Mouse (Mus musculus) kidney, postnatal 4 days (tissue): Measurements from ENCODE around the gene Magi1.
A peak's percentile ranks its signal among the peaks of the same experiment; 100 is the strongest.

Experiments used
- DNase-seq, 2 experiments: peaks; one replicate each; pipeline ENCODE4 v3.0.0; 2021; ENCODE audit warnings: mixed read lengths in 2 of 2

Magi1 gene

GRCm38 (mm10) chr6:94199696-94200095 lies 84.0 kb downstream of the Magi1 start:
- DNase-seq, result no peak

DNA sequence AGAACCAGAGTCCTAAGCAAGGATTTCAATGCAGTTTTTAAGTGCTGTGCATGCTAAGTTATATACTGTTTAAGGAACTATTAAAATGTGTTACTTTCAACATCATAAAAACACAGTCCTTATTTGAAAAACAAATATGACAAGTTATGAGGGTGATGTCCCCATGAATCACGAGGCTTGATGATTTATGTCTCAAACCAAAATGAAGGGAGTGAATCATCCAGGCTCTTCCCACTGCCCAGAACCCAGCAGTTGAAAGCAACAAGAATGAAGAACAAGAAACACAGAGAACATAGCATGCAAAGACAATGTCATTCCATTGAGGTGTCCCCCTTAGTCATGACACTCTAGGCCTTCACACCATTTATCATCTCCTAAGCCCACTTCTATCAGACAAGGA lies 85.9 kb downstream of the Magi1 start:
- no peak for DNase-seq

GRCm38 (mm10) chr6:94195303-94195911 lies 88.3 kb downstream of the Magi1 start:
- DNase-seq, result no peak

GRCm38 (mm10) chr6:94190830-94191229 lies 92.9 kb downstream of the Magi1 start:
- DNase-seq, result peak; percentile 40 to 55

- no peak for DNase-seq
Measured at GRCm38 (mm10) chr6:94189379-94189778, 94.3 kb downstream of the Magi1 start.

DNA sequence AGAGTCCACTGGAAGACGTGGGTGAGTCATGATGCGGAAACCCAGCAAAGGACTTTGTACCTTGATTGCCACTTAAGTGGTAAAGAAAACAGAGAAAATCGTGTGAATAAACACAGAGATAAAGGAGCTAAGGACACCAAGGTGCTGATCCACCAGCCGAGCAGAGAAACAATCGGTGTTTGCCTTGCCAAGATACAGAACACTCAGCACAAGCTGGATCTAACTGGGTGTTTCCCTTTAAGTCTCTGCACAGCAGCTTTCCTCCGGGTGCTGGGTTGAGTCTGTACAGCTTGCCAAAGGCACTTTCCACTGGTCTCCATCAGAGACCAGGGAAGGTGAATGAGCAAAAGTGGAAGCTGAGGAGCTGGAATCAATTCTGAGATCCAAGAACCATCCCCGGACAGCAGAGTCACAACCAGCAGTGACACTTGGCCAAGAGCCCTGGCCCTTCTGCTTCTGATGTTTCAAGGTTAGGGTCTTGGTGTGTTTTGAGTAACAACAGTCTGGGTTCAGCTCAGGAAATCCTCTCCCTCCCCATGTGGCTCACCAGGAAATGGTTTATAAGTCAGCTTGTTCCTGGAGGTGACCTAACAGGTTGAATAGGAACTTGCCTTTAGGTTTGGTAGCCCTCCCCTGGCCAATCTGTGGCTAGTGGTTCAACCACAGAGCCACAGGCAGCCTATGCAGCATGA lies 96.9 kb downstream of the Magi1 start:
- peak; percentile 33 to 45 for DNase-seq

DNA sequence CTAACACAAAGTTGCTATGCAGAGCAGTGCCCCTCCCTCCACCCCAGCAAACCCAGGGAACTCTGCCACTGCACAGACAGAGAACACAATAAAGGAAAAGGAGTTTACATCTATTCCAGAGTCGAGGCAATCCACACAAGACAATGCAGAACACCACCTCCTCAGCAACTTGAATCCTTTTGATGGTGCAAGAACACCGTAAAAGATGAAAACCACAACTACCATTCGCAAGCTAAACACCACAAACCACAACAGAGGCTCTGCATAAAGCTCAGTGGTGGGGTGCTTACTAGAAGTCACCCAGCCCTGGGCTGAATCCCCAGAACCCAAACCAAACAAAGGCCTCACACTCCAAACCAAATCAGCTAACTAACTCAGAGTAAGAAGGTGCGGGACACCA lies 99.4 kb downstream of the Magi1 start:
- no peak for DNase-seq

DNA sequence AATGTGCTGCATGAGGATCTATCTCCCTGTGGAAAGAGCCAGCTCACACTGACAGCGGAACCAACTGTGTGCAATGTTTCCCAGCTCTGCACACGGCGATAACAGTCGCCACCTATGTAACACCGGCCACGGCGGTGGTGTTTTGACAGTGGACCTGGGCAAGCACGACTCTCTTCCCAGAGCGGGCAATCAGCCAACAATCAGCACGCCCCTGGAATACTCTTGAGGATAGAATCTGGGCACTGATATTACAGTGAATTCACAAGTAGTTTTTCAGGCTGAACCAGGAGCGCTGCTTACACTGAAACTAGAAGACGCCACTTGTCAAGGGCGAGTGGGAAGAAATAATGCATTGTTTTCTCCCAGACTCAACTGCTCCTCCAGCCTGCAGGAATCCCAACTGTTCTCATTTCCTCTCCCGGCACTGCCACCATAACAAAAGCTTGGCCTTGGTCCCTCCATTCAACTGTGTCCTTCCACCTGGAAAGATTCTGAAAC lies 100.3 kb downstream of the Magi1 start:
- DNase-seq, result peak in 1 of 2 experiments; percentile 50

- DNase-seq, result no peak
Measured at GRCm38 (mm10) chr6:94181673-94182255, 102.0 kb downstream of the Magi1 start.

DNA sequence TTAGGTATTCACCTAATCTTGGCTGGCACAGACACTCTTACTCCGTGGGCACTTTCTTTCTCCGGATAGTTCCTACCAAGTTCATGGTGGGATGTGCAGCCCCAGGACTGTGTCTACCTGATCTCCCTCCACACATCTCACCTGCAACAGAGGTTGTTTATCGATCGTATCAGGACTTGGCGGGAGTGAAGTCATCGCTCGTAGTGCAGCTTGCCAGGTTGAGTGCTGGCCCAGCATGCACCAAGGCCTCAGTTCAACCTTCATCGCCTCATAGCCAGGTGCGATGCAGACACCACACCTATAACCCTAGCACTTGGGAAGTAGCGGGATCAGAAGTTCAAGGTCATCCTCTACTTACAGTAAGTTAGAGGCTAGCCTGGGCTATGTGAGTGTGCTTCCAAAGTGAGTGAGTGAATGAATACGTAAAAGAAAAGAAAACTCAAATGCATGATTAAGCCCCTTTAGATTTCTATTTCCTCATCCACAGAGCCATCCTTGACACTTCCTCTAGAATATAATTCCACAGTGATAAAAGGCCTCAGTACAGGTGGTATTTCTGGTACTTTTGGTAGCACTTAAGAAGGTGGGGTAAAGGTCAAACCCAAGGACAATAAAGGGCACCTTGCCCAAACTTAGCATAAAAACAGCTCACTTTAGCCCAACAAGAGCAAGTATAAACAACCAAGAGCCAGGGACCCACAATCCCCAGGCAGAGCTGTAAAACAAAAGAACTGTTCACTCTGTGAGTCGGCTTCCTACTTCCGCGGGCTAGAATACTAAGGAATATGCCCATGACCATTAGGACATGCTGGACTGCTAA lies 103.2 kb downstream of the Magi1 start:
- no peak for DNase-seq

GRCm38 (mm10) chr6:94177559-94177958 lies 106.2 kb downstream of the Magi1 start:
- no peak for DNase-seq

DNA sequence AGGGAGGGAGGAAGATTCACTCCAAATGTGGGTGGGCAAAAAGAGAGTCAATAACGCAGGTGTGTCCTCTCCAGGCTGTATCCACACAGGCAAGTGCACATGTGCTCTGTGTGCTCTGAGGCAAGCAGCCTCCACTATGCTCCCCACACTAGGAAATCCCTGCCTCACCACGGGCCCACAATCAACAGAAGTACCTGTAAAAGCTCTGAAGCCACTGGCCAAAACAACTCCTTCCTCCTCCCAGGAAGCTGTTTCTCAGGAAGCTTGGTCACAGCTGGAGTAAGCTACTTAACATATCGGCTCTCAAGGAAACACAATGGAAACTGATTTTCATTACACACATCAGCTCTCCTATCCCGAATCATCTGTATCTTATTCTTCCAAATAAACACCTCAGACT lies 107.0 kb downstream of the Magi1 start:
- DNase-seq, result no peak

- no peak for DNase-seq
Measured at GRCm38 (mm10) chr6:94171250-94171649, 112.5 kb downstream of the Magi1 start.

DNA sequence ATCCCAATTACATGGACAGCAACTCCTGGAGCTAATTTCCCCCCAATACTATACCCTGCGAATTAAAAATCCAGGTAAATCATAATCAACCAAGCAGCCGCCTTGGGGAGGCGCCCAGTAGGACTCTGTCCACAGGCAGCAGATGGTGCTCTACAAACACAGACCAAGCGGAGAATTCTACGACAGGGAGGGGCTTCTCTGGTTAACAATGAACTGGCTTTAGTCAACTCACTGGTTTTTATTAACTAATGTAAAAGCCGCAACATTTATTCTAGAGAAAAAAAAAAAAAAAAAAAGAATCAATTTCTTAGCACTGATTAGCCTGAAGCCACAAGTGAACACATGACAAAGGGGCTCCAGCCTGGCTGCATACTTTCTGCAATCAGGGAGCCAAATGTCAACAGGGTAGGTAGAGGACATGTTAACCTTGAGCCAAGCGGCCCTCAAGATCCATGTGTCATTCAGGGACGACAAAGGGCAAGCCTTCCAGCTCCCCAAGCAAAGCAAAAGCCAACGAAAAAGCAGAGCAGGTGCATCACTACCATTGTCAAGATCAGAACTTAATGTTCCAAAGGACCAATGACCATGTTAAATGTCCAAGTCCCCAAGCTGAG lies 114.0 kb downstream of the Magi1 start:
- no peak for DNase-seq

GRCm38 (mm10) chr6:94165951-94166350 lies 117.8 kb downstream of the Magi1 start:
- no peak for DNase-seq

DNA sequence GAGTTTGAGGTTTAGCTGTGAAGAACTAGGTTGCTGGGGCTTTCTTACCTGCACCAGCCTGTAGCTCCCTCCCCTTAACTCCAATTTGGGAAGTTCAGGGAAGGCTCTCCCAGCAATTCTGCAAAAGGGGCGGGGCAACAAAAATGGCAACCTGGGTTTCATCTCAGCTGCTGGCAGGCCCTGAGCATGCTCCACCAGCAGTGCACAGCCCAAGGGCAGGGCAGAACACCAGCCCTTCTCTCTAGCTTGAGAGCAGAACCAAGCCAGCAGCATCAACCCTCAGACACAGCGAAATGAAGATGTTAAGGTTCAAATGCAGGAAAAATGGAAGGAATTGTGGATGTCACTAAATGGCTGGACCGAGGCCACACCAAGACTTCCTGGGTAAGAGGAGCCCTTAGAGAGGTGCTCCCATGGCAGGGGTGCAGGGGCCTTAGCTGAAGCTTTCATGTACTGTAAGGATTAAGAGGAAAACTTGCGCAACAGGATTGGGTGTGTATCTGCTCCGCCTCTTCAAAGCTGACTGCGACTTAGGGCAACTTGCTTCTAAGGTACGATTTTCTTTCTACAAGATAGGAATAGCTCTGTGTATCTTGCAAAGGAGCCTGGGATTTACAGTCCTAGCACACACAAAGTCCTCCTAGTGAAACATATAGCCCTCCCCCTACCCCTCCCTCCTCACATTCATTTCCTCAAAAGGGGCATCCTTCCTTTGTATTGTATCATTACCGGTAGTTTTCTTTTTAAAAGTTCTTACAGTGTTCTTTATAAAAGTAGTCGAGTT lies 118.8 kb downstream of the Magi1 start:
- no peak for DNase-seq

- DNase-seq, result no peak
Measured at GRCm38 (mm10) chr6:94163325-94163995, 120.3 kb downstream of the Magi1 start.

GRCm38 (mm10) chr6:94162918-94163317 lies 120.8 kb downstream of the Magi1 start:
- no peak for DNase-seq

GRCm38 (mm10) chr6:94159256-94159655 lies 124.5 kb downstream of the Magi1 start:
- no peak for DNase-seq

DNA sequence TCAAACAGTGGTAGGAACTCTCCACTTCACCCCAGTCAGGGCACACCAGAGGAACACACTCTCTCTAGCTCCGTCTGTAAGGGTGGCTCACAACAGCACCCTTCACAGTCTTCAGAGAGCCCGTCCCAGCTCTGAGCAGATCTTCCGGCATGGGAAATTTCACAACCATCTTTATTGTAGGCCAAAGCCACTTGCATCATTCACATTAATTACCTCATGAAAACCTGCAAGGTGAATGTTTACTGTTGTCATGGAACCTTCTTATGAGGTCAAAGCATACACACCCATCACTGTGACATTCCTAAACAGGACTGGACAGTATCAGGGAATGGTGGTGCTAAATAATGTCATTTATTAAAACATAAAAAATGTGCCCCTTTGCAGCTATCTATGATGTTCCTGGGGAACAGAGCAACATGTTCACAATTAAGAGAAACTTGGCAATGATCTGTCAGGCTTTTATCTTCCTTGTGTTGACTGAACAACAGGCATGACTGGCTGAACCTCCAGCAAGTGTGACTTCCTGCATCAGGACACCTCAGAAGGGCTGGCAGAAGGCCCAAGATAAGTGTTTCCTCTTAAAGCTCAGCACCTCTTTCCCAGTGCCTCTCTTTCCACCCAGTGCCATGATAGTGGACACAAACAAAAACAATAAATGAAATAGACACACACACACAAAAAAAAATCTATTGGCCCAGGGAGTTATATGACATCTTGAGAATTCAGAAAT lies 125.4 kb downstream of the Magi1 start:
- DNase-seq, result no peak

GRCm38 (mm10) chr6:94155996-94156395 lies 127.7 kb downstream of the Magi1 start:
- DNase-seq, result no peak
